Comparison of ENCODE assay signal across 8 mouse cellular contexts in the genomic region with DNA sequence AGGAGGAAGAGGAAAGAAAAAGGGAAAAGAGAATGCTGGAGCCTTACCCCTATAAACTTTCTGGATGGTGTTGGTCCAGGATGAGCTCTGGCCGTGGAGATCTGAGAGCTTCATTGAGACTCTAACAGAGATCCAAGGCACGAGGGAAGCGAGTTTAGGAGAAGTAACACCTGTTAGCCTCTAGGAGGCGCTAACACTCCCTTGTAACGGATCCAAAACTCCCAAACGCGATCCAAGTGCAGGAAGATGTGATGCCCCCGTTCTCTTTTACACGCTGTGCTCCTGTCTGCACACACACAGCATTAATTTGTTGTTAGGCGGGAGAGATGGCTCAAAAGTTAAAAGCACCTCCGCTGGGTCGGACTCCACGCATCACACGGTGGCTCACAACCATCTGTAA. TPM values are rescaled to one million over a fixed set of nuclear protein-coding genes. Genes with fewer than 3 reads are reported as not detected.
DNase-seq lines count a peak whose midpoint lies in the region; ATAC-seq and TF ChIP-seq lines count a peak whose summit lies in the region.

No protein-coding gene starts in this region.

- DNase-seq in spleen, adult 2 months (ENCODE audit: low read depth in 1 of 2, low spot score in 2 of 2) = no peak
- no peak for DNase-seq in spleen, postnatal 14 days (ENCODE audit: low spot score in 2 of 2)
- peak; percentile 16 for DNase-seq in cerebellum, adult 8-10 months
- DNase-seq in retina, adult 2 months (ENCODE audit: low read depth, low spot score) = peak; percentile 13
- DNase-seq in adrenal gland, postnatal 25 days = no peak
- DNase-seq in layer of hippocampus, postnatal 14 days (ENCODE audit: low spot score in 2 of 2) = no peak

- H3K9ac ChIP-seq in heart, embryonic 11.5 days (ENCODE audit: low read depth, low read length) = no peak overlapping the region
- H3K9ac ChIP-seq in liver, embryonic 16.5 days (ENCODE audit: low read depth, low read length) = no peak overlapping the region; the same call in 1 of the 2 replicates

- H3K27ac ChIP-seq in spleen, adult 2 months (ENCODE audit: insufficient read depth, low read length) = no peak overlapping the region
- no peak overlapping the region for H3K27ac ChIP-seq in heart, embryonic 11.5 days (ENCODE audit: low read depth, low read length)
- H3K27ac ChIP-seq in liver, embryonic 16.5 days (ENCODE audit: low read length) = no peak overlapping the region

- no peaks in the 10 kb centered on the region for H3K36me3 ChIP-seq in spleen, adult 2 months (ENCODE audit: control insufficient read depth, insufficient read depth, low read length)
- H3K36me3 ChIP-seq in heart, embryonic 11.5 days (ENCODE audit: control insufficient read depth, insufficient read depth, low read length) = no peaks in the 10 kb centered on the region
- H3K36me3 ChIP-seq in liver, embryonic 16.5 days (ENCODE audit: control insufficient read depth, insufficient read depth) = no peaks in the 10 kb centered on the region

- 29% methylated on average over 14 of the region's 14 CpGs for WGBS in spleen, adult 2 months
- WGBS in heart, embryonic 11.5 days (ENCODE audit: insufficient replicate concordance) = 13% methylated on average over 14 of the region's 14 CpGs
- 17% methylated on average over 14 of the region's 14 CpGs for WGBS in liver, embryonic 16.5 days (ENCODE audit: insufficient replicate concordance)

- no peaks in the 10 kb centered on the region for H3K9me3 ChIP-seq in heart, embryonic 11.5 days (replicated peaks; ENCODE audit: control insufficient read depth, low read length)
- no peaks in the 10 kb centered on the region for H3K9me3 ChIP-seq in liver, embryonic 16.5 days (replicated peaks; ENCODE audit: control insufficient read depth, low read length)

- 0 out of 2 replicates have a peak, but pooled peaks have one; percentile 14 for TF ChIP-seq CTCF in spleen, adult 2 months (IDR thresholded peaks at IDR 0.05; ENCODE audit: extremely low read depth, insufficient read depth, insufficient read length, insufficient replicate concordance)

- H3K4me1 ChIP-seq in spleen, adult 2 months (ENCODE audit: control insufficient read depth, insufficient read depth, insufficient read length) = no peaks in the 10 kb centered on the region
- H3K4me1 ChIP-seq in heart, embryonic 11.5 days (ENCODE audit: control insufficient read depth, insufficient read depth, low read length) = peaks cover 2% of the 10 kb centered on the region; the same call in 1 of the 2 replicates
- H3K4me1 ChIP-seq in liver, embryonic 16.5 days (ENCODE audit: control insufficient read depth, low read depth, low read length) = no peaks in the 10 kb centered on the region; the same call in 1 of the 2 replicates

- no peak for ATAC-seq in heart, embryonic 11.5 days (replicated peaks; ENCODE audit: insufficient number of reproducible peaks, low FRiP score, low TSS enrichment)
- ATAC-seq in liver, embryonic 16.5 days (ENCODE audit: low read depth) = no peak

- H3K4me3 ChIP-seq in spleen, adult 2 months (ENCODE audit: extremely low read depth, insufficient read depth, insufficient read length) = no peak overlapping the region
- H3K4me3 ChIP-seq in heart, embryonic 11.5 days (ENCODE audit: low read depth, low read length) = no peak overlapping the region
- H3K4me3 ChIP-seq in liver, embryonic 16.5 days (ENCODE audit: low read depth, low read length) = no peak overlapping the region

- peak overlapping the region; percentile 45 for H3K4me2 ChIP-seq in heart, embryonic 11.5 days
- H3K4me2 ChIP-seq in liver, embryonic 16.5 days (ENCODE audit: low read depth, low read length) = peak overlapping the region; percentile 36

- TF ChIP-seq POLR2A in spleen, adult 2 months (IDR thresholded peaks at IDR 0.05; ENCODE audit: low read depth, low read length) = no peak

- H3K27me3 ChIP-seq in spleen, adult 2 months (ENCODE audit: control insufficient read depth, insufficient read depth, low read length) = no peaks in the 10 kb centered on the region
- H3K27me3 ChIP-seq in heart, embryonic 11.5 days (ENCODE audit: control insufficient read depth, insufficient read depth, low read length) = no peaks in the 10 kb centered on the region
- H3K27me3 ChIP-seq in liver, embryonic 16.5 days (ENCODE audit: control insufficient read depth, insufficient read depth, low read depth, low read length) = no peaks in the 10 kb centered on the region

RNA-seq across cellular contexts. Expression of gene Rasl11a, which starts 46.3 kb away (rescaled TPM):
- 8.2 and 9.1 TPM in 2 replicates for polyA plus RNA-seq in spleen, adult 2 months (2012; rRNA removed)
- 10.9 and 11.3 TPM in 2 replicates for polyA plus RNA-seq in heart, embryonic 11.5 days (2014; fragmentation: Nextera tagmentation; extraction: Ambion mirVana)
- polyA plus RNA-seq in liver, embryonic 16.5 days (2015; fragmentation: Nextera tagmentation; extraction: Ambion mirVana) = 2.6 and 2.7 TPM in 2 replicates
- 5.6 and 9.5 TPM in 2 replicates for total RNA-seq in adrenal gland, postnatal 25 days (2021)
- 10 to 100 TPM; 22.6 to 25.5 TPM for total RNA-seq in layer of hippocampus, postnatal 14 days (2021)

RNA-seq across cellular contexts. Expression of gene Gtf3a, which starts 57.3 kb away (rescaled TPM):
- polyA plus RNA-seq in spleen, adult 2 months (2012; rRNA removed) = 40.5 and 74.9 TPM in 2 replicates
- 89.2 and 98.6 TPM in 2 replicates for polyA plus RNA-seq in heart, embryonic 11.5 days (2014; fragmentation: Nextera tagmentation; extraction: Ambion mirVana)
- 42.7 and 46.7 TPM in 2 replicates for polyA plus RNA-seq in liver, embryonic 16.5 days (2015; fragmentation: Nextera tagmentation; extraction: Ambion mirVana)
- 34.9 and 36.1 TPM in 2 replicates for total RNA-seq in adrenal gland, postnatal 25 days (2021)
- total RNA-seq in layer of hippocampus, postnatal 14 days (2021) = 10 to 100 TPM; 23.5 to 26.5 TPM

RNA-seq across cellular contexts. Expression of gene Rpl21, which starts 58.4 kb away (rescaled TPM):
- 54.0 and 59.1 TPM in 2 replicates for polyA plus RNA-seq in spleen, adult 2 months (2012; rRNA removed)
- polyA plus RNA-seq in heart, embryonic 11.5 days (2014; fragmentation: Nextera tagmentation; extraction: Ambion mirVana) = 444 and 490 TPM in 2 replicates
- 251 and 280 TPM in 2 replicates for polyA plus RNA-seq in liver, embryonic 16.5 days (2015; fragmentation: Nextera tagmentation; extraction: Ambion mirVana)
- total RNA-seq in adrenal gland, postnatal 25 days (2021) = 282 and 375 TPM in 2 replicates
- total RNA-seq in layer of hippocampus, postnatal 14 days (2021) = 100 to 1,000 TPM; 204 to 212 TPM

Comparison
In these comparisons a context has a peak if more than half of its experiments do, and no peak if none do; other contexts are left out.
1. DNase-seq: peak in cerebellum, adult 8-10 months (single experiment) and retina, adult 2 months (single experiment); none in spleen, adult 2 months (0 of 2), spleen, postnatal 14 days (0 of 2), adrenal gland, postnatal 25 days (single experiment) and layer of hippocampus, postnatal 14 days (0 of 2).